Mouse (Mus musculus) brain, embryonic 14.5 days (tissue): ENCODE measurements at regions not wholly inside any gene's neighbourhood (a gene's known extent, or its start where the extent isn't known, plus 50 kb on each side); places are given as distances from the start of the nearest gene placed in this dataset.

Source experiments
- CTCF ChIP-seq: fragments of 200-500 bp; IDR thresholded peaks from 2 replicates; pipeline ENCODE4 v1.5.1; 2012; ENCODE audit warnings: inconsistent platforms, mild to moderate bottlenecking, moderate library complexity, borderline replicate concordance; ENCODE audit not compliant: insufficient read depth, insufficient read length; ENCODE audit errors: extremely low read depth
- POLR2A ChIP-seq: fragments of 200-500 bp; IDR thresholded peaks from 2 replicates; pipeline ENCODE4 v1.6.1; 2012; ENCODE audit warnings: mild to moderate bottlenecking, inconsistent platforms, borderline replicate concordance; ENCODE audit not compliant: poor library complexity, insufficient read depth, insufficient read length, severe bottlenecking; ENCODE audit errors: extremely low read depth

DNA sequence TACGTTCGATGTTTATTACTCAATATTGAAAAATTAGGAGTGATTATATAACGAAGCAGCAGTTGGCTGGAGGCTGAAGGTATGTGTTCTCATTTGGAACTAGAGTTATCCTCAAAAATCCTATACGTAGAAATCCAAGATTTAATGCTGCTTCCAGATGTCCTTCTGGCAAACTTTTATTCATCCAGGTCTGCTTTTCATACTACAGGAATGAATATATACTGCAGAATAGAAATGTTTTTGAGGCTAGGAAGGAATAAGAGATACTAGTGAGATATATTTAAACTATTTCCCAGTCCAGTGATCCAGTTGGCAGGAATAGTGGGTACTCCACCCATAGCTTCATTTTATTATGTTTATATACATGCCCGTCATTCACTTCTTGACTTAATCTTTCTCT lies 170.3 kb upstream of the Col11a1 start:
- TF ChIP-seq CTCF = no peak
- TF ChIP-seq POLR2A = no peak
